Mouse (Mus musculus) ovary, adult 2 months (tissue): ENCODE results near the gene Hsd17b2. TPM values are rescaled to one million over a fixed set of nuclear protein-coding genes. Genes with fewer than 3 reads are reported as not detected.

Source experiments
- polyA plus RNA-seq: library from polyadenylated mRNA; depleted of rRNA; stranded (reverse); fragments of >200 nt; gene quantifications from 2 replicates; pipeline ENCODE4 v1.2.3, GENCODE M21; 2012; rRNA removed

The Hsd17b2 gene
- polyA plus RNA-seq = 5.0 and 6.3 TPM in 2 replicates

GRCm38 (mm10) chr8:117701859-117702258 is at the start of gene Hsd17b2:
TSS of gene Hsd17b2 (plus strand) at chr8:117701904.

GRCm38 (mm10) chr8:117673430-117673830 is 28.3 kb upstream of the Hsd17b2 start, which contains the start of gene Sdr42e1:
TSS of gene Sdr42e1 (minus strand) at chr8:117673689.

GRCm38 (mm10) chr8:117801443-117802298 is 100.0 kb downstream of the Hsd17b2 start, which contains the start of gene Mphosph6:
TSS of gene Mphosph6 (minus strand) at chr8:117801943.

Other genes starting within 250 kb of the Hsd17b2 start
- 4.8 and 6.3 TPM in 2 replicates for gene Plcg2, start 203.6 kb upstream of the Hsd17b2 start, polyA plus RNA-seq
- gene Sdr42e1, start 28.2 kb upstream of the Hsd17b2 start, polyA plus RNA-seq = 3.7 and 4.2 TPM in 2 replicates
- gene Mphosph6, start 100.0 kb downstream of the Hsd17b2 start, polyA plus RNA-seq = 4.6 and 5.5 TPM in 2 replicates